Mouse (Mus musculus): ENCODE measurements around the gene Phf20.

Gene Phf20

GRCm38 (mm10) chr2:156272553-156272952, 76.3 kb downstream of the Phf20 start:
- DNase-seq (ENCODE audit: low spot score), result no peak

GRCm38 (mm10) chr2:156278226-156279017, 82.2 kb downstream of the Phf20 start:
- DNase-seq (ENCODE audit: low spot score), result peak; percentile 94

- DNase-seq (ENCODE audit: low spot score), result no peak
Measured at GRCm38 (mm10) chr2:156281227-156281626, 85.0 kb downstream of the Phf20 start.

- no peak for DNase-seq (ENCODE audit: low spot score)
Measured at GRCm38 (mm10) chr2:156285161-156285560, 88.9 kb downstream of the Phf20 start.

- no peak for DNase-seq (ENCODE audit: low spot score)
Measured at GRCm38 (mm10) chr2:156286733-156287132, 90.5 kb downstream of the Phf20 start.

GRCm38 (mm10) chr2:156288222-156288621, 92.0 kb downstream of the Phf20 start:
- no peak for DNase-seq (ENCODE audit: low spot score)

- DNase-seq (ENCODE audit: low spot score), result peak; percentile 39
Measured at GRCm38 (mm10) chr2:156289552-156290160, 93.4 kb downstream of the Phf20 start.

- DNase-seq (ENCODE audit: low spot score), result no peak
Measured at GRCm38 (mm10) chr2:156291998-156292397, 95.7 kb downstream of the Phf20 start.

- no peak for DNase-seq (ENCODE audit: low spot score)
Measured at GRCm38 (mm10) chr2:156295601-156296063, 99.4 kb downstream of the Phf20 start.

- peak; percentile 48 for DNase-seq (ENCODE audit: low spot score)
Measured at GRCm38 (mm10) chr2:156296190-156296589, 99.9 kb downstream of the Phf20 start.

- no peak for DNase-seq (ENCODE audit: low spot score)
Measured at GRCm38 (mm10) chr2:156297653-156298052, 101.4 kb downstream of the Phf20 start.

- DNase-seq (ENCODE audit: low spot score), result no peak
Measured at GRCm38 (mm10) chr2:156298458-156298857, 102.2 kb downstream of the Phf20 start.

- no peak for DNase-seq (ENCODE audit: low spot score)
Measured at GRCm38 (mm10) chr2:156302063-156302462, 105.8 kb downstream of the Phf20 start.

GRCm38 (mm10) chr2:156304351-156304750, 108.1 kb downstream of the Phf20 start:
- DNase-seq (ENCODE audit: low spot score), result no peak

- no peak for DNase-seq (ENCODE audit: low spot score)
Measured at GRCm38 (mm10) chr2:156305818-156306217, 109.6 kb downstream of the Phf20 start.

GRCm38 (mm10) chr2:156307261-156307660, 111.0 kb downstream of the Phf20 start:
- peak; percentile 29 for DNase-seq (ENCODE audit: low spot score)

GRCm38 (mm10) chr2:156309948-156310347, 113.7 kb downstream of the Phf20 start:
- no peak for DNase-seq (ENCODE audit: low spot score)

GRCm38 (mm10) chr2:156310455-156310854, 114.2 kb downstream of the Phf20 start:
- no peak for DNase-seq (ENCODE audit: low spot score)

- no peak for DNase-seq (ENCODE audit: low spot score)
Measured at GRCm38 (mm10) chr2:156310945-156311344, 114.7 kb downstream of the Phf20 start.

- no peak for DNase-seq (ENCODE audit: low spot score)
Measured at GRCm38 (mm10) chr2:156311441-156311840, 115.2 kb downstream of the Phf20 start.

- DNase-seq (ENCODE audit: low spot score), result peak; percentile 63
Measured at GRCm38 (mm10) chr2:156311841-156312291, 115.6 kb downstream of the Phf20 start.

- peak; percentile 89 for DNase-seq (ENCODE audit: low spot score)
Measured at GRCm38 (mm10) chr2:156312297-156312897, 116.1 kb downstream of the Phf20 start, which contains the start of the genes Cnbd2 and Scand1. Gene Cnbd2, plus strand, starts transcription at chr2:156312299. Gene Scand1, minus strand, starts transcription at chr2:156312704.

GRCm38 (mm10) chr2:156313153-156313552, 116.9 kb downstream of the Phf20 start:
- DNase-seq (ENCODE audit: low spot score), result no peak
